Mouse (Mus musculus) brain, embryonic 14.5 days (tissue): ENCODE results near the gene Crip2. TPM values are rescaled to one million over a fixed set of nuclear protein-coding genes. Genes with fewer than 3 reads are reported as not detected.

Experiments used
- DNase-seq: peaks from one replicate; pipeline ENCODE4 v3.0.0-alpha.2; 2011; ENCODE audit warnings: low read depth
- CTCF ChIP-seq: fragments of 200-500 bp; IDR thresholded peaks from 2 replicates; pipeline ENCODE4 v1.5.1; 2012; ENCODE audit warnings: inconsistent platforms, mild to moderate bottlenecking, moderate library complexity, borderline replicate concordance; ENCODE audit not compliant: insufficient read depth, insufficient read length; ENCODE audit errors: extremely low read depth
- POLR2A ChIP-seq: fragments of 200-500 bp; IDR thresholded peaks from 2 replicates; pipeline ENCODE4 v1.6.1; 2012; ENCODE audit warnings: mild to moderate bottlenecking, inconsistent platforms, borderline replicate concordance; ENCODE audit not compliant: poor library complexity, insufficient read depth, insufficient read length, severe bottlenecking; ENCODE audit errors: extremely low read depth
- polyA plus RNA-seq: library from polyadenylated mRNA; depleted of rRNA; stranded (reverse); fragments of >200 nt; gene quantifications from 2 replicates; pipeline ENCODE4 v1.2.3, GENCODE M21; 2012; rRNA removed

The Crip2 gene
- polyA plus RNA-seq, 1 experiment, result 303 TPM

- TF ChIP-seq CTCF (no peak), POLR2A (no peak)
- DNase-seq, result no peak
Measured at GRCm38 (mm10) chr12:113184945-113185344, 44.9 kb downstream of the Crip2 start.

GRCm38 (mm10) chr12:113185442-113186291 is 45.6 kb downstream of the Crip2 start, which contains the start of gene Tmem121:
Gene Tmem121, plus strand, starts transcription at chr12:113185930.
- peak; percentile 62 for DNase-seq
- peak; percentile 78; the same call in 1 of the 2 replicates for TF ChIP-seq POLR2A
- TF ChIP-seq CTCF, result no peak

GRCm38 (mm10) chr12:113186326-113187010 is 46.4 kb downstream of the Crip2 start:
- no peak for TF ChIP-seq POLR2A
- TF ChIP-seq CTCF, result no peak
- no peak for DNase-seq

GRCm38 (mm10) chr12:113187011-113187375 is 47.0 kb downstream of the Crip2 start:
- no peak for DNase-seq
- no peak for TF ChIP-seq CTCF

GRCm38 (mm10) chr12:113187584-113188295 is 47.7 kb downstream of the Crip2 start:
- peak; percentile 92 for DNase-seq
- TF ChIP-seq POLR2A (peak; percentile 15; the same call in 1 of the 2 replicates), CTCF (peak; percentile 94)

- DNase-seq, result no peak
- no peak for TF ChIP-seq POLR2A
- no peak for TF ChIP-seq CTCF
Measured at GRCm38 (mm10) chr12:113188349-113189055, 48.5 kb downstream of the Crip2 start.

- no peak for DNase-seq
Measured at GRCm38 (mm10) chr12:113193423-113193822, 53.4 kb downstream of the Crip2 start.

More at GRCm38 (mm10) chr12:113193423-113193822, 53.4 kb downstream of the Crip2 start:
- TF ChIP-seq CTCF (no peak), POLR2A (no peak)

Other genes starting within 250 kb of the Crip2 start
- gene Jag2, start 210.5 kb upstream of the Crip2 start, polyA plus RNA-seq, result 46.1 and 74.7 TPM in 2 replicates
- 34.9 and 47.3 TPM in 2 replicates for gene Nudt14, start 198.1 kb upstream of the Crip2 start, polyA plus RNA-seq
- 61.4 and 61.7 TPM in 2 replicates for gene Btbd6, start 163.8 kb upstream of the Crip2 start, polyA plus RNA-seq
- 63.9 and 67.1 TPM in 2 replicates for gene Brf1, start 139.5 kb upstream of the Crip2 start, polyA plus RNA-seq
- 81.8 and 109 TPM in 2 replicates for gene Pacs2, start 125.7 kb upstream of the Crip2 start, polyA plus RNA-seq
- 0.14 and 0.34 TPM in 2 replicates for gene Tex22, start 65.7 kb upstream of the Crip2 start, polyA plus RNA-seq
- 124 and 134 TPM in 2 replicates for gene Mta1, start 42.0 kb upstream of the Crip2 start, polyA plus RNA-seq
- gene Crip1, start 6.1 kb downstream of the Crip2 start, polyA plus RNA-seq, result 53.9 and 64.2 TPM in 2 replicates
- gene Tedc1, start 16.2 kb downstream of the Crip2 start, polyA plus RNA-seq, result 12.9 and 18.0 TPM in 2 replicates
- gene Tmem121, start 45.7 kb downstream of the Crip2 start, polyA plus RNA-seq, result 66.9 and 78.8 TPM in 2 replicates